Mouse (Mus musculus): Measurements from ENCODE around the gene Fbxl22.

Fbxl22 gene

DNA sequence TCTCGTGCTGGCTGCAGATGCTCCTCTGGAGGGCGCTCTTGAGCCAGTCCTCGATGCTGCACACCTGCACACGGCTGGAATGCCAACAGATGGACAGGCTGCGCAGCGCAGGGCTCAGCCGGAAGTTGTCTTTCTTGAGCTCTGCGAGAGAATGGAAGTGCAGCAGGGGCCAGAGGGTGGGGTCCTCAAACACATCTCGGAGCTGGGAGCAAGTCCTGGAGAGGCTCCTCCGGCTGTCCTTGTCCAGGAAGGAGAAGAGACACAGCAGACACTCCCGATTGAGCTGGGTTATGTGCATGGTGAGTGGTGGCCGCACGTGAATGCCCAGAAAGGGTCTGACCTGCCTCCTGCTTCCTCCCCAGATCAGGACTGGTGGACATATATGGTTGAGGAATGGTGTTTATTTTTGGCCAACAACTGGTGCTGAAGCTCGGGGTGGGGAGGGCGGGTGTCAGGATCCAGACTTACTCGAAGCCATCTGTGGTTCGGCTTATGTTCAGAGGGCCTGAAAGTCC, at the start of gene Fbxl22:
Gene Fbxl22, minus strand, starts transcription at position 338 of the 515 bp plus-strand sequence.
- peak; percentile 66 for DNase-seq

DNA sequence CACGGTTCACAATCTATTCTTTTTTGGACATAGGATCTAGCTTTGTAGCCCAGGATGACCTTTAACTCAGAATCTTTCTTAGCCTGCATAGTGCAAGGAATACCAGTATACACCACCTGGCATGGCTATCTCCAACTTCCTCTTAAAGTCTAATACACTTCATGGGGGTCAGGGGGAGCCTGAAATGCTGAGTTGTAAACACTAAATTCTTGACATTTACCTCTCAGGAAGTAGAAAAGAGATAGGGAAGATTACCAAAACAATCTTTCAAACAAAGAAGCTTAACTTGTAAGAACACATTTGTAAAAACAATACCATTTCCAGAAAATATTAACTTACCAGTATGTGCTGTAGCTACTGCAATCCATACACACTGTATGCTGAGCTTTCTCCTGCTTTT, 47.8 kb upstream of the Fbxl22 start:
- no peak for DNase-seq

DNA sequence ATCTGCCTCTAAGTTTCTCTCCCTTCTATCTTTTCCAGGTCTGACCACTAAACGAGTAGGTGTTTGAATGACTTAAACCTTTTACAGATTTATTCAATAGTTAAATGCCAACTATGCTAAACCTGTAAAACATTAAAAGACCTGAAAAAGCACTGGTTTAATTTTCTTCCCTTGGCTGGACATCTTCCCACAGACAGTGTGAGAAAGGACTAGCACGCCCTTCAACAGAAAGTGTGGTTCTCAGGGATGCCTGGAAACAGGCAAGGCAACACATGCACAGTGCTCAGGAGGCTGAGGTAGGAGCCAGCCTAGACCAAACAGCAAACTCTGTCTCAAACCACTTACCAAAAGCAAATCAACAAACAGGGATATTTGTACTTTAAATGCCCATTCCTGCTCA, 47.1 kb upstream of the Fbxl22 start:
- no peak for DNase-seq

DNA sequence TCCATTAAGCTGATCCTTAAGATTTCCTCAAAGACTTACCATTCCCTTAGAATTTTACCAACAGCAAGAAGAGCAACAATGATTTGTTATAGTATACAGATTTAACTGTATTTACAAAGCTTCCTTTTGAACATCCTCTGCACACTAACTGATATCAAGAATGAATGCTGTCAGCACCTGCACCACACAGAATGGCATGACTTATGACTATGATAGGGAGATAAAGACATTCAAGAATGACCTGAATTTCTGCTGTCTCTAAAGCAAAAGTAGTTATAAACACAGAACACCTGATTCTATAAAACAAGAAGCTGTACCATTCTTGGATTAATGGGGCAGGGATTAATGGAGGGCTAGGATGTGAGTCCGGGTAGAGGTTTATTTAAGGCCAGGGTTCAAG, 46.3 kb upstream of the Fbxl22 start:
- no peak for DNase-seq

DNA sequence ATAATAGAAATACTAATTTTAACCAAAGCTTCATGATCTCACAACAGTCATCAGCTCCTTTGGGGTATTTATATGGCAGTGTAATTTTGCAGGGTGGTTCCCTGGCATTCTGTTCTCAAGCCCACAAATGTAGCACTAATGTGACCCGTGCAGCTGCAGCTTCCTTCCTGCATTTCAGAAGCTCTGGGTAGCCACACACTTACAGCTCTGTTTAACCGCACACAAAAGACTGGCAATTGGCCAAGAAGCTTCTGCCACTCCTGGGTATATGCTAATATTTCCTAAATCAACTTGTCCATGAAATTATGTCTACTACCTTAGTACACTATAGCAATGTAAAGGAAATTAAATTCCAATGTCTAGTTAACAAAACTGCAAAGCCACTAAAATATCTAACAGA, 45.9 kb upstream of the Fbxl22 start:
- DNase-seq: no peak

DNA sequence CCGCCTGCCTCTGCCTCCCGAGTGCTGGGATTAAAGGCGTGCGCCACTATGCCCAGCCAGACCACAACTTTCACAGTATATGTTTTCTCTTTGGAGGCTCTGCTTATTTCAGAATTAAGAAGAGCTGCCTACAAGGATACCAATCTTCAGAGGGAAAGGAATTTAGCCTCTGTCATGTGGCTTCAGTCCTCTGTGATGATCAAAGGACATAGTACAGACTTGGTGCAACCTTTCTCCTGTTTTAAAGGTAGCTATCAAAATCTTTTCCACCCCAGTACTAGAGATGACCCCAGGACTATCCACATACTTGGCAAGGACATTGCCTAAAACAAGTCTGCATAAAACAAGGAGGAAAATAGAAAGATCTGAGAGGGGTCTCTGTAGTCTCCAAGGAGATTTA, 44.6 kb upstream of the Fbxl22 start:
- DNase-seq: no peak

DNA sequence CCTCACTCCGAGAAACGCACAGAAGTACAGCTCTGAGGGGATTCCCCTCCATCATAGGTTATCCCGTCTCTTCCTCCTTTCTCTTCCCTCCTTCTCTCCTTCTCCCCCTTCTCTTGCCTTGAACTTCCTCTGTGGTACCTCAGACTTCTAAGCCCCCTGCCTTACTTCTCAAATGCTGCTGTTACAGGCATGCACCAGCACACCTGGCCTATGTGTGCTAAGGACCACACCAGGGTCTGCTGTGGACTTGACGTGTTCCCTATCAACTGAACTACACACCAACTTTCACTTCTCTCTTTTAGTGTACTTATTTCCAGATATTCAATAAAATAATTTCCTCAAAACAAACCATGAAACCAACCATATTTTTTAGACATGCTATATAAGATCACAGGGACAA, 28.4 kb upstream of the Fbxl22 start:
- DNase-seq: no peak

DNA sequence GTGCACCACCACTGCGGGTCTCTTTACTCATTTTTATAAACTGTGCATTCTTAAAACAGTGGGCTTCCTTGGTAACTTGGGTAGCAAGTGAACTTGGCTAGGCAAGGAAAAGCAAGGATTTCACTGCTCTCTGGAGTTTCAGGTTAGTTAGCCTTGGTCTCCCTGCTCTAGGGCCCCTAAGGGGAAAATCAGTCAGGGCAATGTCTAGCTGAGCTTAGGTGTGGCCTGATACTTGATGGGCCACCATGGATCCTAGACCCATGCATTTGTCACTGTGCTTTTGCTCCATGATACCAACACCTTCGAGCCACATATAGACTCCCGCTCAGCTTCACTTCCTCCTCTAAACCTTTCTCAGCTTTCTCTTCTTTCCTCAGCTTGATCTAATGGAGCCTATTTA, 7.2 kb upstream of the Fbxl22 start:
- no peak for DNase-seq

DNA sequence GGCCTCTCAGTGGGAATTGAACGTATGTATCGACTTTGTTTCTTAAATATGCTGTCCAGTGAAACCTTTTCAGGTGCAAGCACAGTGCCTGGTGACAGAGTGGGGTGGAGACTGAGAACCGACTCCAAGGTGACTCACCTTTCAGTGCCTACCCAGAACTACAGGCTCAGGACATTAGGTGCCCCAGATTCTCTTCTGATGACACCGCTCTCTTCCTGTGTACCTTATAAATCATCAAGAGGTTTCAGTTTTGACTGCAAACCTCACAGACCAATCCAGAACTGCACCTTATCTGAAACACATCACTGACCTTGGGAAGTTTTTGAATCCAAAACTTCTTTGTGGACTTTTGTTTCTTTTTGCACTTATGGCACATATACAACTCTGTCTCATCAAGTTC, 5.9 kb upstream of the Fbxl22 start:
- DNase-seq: no peak

DNA sequence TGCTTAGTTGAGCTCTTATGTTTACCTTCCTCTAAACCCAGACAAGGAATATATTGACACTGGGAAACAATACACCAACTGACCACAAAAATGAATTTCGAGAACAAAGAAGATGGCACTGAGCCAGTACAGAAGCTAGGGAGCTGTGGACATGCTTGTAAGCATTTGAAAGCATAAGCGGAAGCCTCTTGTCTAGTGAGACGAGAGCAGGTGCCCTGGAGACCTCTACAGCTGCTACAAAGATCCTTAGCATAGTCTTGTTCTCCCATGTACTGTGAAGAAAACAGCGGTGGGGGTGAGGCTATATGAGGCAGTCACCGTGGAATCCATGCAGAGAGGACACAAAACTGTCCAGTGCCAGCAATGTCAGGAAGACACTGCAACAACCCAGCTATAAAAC, 4.5 kb upstream of the Fbxl22 start:
- DNase-seq: no peak

DNA sequence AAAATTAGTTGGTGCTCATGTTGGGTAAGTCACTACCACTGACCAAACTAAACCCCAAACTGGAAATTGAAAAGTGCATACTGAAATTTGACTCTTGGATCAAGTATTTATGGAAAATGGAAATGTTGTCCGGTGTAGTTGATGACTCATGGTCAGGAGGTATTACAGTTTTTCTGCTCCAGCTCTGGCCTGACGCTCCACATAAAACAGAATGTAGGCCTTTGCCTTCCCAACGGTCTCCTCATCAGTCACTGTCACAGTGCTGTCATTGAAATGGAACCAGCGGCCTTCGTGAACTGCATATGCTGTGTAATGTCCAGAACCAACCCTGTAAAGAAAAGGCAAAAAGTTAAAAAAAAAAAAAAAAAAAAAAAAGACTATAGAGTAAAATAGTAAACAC, 3.9 kb upstream of the Fbxl22 start:
- DNase-seq: no peak

DNA sequence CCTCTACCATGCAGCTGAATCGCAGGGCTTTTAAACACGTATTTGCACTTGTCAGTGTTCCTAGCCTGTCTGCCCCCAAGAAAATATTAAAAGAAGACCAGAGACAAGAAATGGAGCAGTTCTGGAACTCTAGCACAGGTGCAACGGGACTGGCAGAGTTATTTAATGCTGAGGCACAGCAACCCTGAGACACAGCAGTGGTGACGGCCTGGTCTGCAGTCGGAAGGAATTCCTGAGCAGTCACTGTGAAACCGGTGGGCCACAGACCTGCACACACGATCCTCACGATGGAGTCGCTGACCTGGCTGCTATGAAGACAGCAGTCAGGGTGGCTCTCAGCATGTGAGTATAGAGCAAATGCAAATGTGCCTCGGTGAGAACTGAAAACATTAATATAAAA, 3.4 kb upstream of the Fbxl22 start:
- no peak for DNase-seq

DNA sequence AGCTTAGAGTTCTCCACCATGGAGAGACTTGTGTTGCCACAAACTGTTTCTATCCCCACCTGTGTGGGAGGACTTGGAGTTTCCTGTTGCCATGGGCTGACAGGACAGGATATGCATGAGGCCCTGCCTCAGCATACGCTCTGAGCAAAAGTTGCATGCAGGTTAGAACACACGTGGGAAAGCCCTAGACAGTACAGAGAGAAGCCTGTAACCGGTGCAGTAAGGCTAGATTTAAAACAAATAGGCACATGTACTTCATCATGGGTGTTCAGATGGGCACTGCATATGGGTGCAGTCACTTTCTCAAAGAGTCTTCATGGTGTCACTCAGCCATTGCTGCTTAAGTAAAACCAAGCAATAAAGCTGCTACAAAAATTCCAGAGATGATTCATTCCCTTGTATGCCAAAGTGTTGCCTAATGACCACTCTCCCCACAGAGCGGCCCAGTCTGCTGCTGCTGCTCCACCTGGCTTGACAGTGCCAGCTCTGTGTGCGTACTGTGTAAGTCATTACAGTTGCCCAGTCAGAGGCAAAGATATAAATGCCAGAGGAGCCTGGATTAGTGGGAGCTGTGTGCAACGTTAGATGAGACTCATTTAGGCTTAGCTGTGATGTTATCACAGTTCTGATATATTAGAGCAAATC, 2.0 kb upstream of the Fbxl22 start:
- peak; percentile 53 for DNase-seq

DNA sequence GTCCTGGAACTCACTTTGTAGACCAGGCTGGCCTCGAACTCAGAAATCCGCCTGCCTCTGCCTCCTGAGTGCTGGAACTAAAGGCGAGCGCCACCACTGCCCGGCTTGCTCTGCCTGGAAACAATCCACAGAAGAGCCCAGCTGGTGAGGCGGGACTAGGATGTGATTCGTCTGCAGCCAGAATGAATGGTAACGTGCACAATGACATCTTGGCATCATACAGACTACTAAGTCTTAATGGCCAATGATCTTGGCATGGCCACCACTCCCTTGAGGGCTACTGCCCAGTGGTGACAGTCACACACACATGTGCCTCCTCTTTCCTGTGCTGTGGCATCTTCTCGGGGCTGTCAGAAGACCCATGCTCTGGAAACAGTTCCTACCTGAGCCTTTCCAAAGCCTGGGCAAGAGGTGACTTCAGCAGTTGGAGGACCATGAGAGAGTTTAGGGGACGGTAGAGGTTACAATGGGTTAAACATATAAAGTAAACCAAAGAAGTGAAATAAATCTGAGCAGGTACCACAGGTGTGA, 1.4 kb upstream of the Fbxl22 start:
- DNase-seq: no peak

DNA sequence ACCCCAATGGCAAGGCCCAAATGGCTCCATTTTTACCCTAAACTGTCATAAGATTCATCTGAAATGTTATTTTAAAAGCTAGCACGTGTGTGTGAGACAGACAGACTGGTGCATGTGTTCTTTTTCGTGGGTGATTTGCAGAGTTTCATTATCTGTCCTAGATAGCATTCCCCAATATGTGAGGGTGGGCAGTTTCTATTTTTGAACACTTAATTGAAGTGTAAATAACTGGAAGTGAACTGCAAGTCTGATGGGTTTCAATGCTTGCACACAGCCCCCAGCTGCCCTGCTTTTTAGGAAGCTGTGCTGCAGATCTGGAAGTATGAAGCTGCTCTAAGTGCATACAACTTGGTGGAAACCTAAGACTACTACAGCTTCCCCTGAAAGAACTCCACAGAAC, 722 bp upstream of the Fbxl22 start:
- DNase-seq: no peak

DNA sequence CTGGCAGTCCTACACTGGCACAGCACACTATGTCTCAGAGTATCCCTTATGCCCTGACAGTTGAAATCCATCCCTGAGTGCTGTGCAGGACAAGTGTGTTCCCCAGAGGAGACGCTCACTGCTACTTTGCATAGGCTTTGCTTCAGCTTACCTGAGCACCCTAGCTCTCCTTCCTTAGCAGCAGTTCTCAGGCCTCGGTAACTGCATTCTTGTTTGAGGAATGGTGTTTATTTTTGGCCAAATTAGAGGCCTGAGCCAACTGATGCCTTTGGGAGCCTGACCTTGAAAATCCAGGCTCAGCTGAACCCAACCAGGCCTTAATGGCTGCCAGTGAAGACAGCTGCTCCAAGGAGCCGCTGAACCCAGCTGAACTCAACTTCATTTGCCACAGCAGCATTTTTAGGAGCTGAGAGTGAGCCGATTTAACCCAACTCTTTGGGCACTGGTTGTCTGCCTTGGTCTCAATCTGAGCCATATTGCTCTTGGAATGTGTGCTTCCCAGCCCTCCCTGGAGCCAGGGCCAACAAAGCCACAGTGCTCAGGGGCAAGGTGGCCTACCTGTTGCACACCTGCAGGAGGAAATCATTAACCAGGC, 635 bp downstream of the Fbxl22 start:
- DNase-seq: no peak

DNA sequence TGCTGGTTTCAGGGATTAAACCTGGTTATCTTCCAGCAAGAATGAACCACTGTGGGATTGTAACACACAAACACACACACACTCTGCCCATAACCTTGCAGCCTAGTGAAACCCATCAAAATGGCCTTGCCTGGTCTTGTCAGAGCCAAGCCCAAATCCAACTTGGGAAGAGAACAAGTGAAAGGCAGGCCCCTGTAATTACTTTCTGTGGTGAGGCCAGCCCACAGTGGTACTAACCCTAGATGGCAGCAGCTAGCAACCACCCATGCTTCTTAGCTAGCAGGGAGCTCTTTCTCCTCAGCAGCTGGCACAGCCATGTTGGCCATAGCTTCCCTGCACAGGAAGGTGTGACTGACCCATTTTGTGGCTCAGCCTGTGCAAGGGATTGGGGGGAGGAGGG, 1.2 kb downstream of the Fbxl22 start:
- peak; percentile 28 for DNase-seq

DNA sequence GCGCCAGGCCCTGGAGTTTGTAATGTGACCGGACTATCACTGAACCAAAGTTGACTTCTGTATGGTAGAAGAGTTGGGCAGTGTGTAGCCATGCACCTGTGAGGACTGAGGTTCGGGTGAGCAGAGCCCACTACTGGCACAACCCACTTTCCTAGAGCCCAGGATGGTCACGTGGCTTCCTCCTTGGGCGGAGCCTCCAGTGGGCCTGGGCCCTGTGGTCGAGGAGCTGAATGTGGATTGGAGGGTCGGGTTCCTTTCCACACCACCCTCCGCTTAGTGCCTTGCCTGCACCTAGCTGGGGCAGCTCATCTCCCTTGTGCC, 2.1 kb downstream of the Fbxl22 start:
- DNase-seq: peak; percentile 72

DNA sequence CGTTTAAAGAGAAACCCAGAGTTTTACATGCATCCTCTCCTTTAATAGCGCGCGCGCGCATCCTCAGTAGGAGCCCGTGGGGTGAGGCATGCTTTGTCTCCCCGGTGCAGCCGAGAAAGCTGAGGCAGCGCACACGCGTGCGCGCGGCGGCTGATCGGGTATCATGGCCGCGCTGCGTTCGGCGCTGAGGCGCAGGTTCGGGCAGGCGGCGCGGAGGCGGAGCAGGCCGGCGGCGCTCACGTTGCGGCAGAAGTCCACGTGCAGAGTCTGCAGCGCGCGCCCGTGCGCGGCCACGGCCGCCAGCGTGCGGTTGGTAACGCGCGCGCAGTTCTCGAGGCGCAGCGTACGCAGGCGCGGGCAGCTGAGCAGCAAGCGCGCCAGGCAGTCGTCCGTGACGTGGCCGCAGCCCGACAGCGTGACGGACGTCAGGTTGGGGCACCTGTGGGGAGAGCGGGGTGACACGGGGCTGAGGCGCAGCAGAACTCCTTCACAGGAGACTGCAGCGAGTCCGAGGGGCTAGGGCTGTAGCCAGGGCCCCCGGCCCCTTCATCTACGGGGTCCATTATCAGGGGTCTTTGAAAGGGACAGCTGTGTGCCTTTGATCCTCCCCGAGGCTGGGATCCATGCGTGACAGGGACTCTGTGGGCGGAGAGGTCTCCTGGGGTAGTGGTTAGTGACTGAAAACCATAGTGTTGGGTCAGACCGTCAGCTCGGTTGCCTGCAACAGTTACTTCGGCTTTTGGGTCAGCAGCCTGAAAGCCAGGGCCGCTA, 2.6 kb downstream of the Fbxl22 start:
- DNase-seq: peak; percentile 95

DNA sequence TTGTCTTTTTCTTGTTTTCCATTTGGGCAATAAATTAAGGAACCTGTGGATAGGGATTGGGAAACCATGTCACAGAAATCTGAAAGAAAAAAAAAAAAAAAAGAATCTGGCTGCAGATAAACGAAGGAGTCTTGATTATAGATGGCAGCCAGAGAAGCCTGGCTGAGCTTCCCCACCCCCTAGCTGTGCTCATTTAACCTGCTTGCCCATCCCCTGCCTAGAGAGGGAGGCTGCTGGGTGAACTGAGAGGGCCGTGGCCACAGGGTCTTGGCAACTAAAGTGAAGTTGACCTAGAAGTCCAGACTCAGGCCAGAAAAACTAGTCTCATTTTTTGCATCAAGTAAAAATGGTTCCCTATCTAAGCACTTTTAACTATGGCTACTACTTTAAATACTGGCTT, 3.4 kb downstream of the Fbxl22 start:
- peak; percentile 44 for DNase-seq

DNA sequence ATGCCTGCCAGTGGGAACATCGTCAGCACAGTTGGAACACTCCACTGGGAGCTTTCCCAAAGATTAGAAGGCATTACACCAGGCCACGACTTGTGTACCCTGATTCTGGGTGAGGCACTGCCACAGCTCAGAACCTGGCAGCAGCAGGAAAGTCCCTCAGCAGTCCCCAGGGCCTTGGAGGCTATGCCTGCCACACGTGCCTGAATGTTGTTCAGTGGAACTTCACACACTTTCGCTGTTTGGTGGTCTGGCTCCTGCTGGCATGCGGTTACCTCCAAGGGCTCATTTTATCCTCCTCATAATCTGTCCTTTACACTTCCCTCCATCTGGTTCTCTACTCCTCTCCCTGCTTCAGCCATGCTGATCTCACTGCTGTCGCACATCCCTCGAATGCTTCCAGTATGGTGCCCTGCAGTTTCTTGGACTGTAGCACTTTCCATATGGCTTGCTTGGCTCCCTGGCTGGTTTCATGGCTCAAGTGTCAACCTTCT, 4.0 kb downstream of the Fbxl22 start:
- peak; percentile 66 for DNase-seq

DNA sequence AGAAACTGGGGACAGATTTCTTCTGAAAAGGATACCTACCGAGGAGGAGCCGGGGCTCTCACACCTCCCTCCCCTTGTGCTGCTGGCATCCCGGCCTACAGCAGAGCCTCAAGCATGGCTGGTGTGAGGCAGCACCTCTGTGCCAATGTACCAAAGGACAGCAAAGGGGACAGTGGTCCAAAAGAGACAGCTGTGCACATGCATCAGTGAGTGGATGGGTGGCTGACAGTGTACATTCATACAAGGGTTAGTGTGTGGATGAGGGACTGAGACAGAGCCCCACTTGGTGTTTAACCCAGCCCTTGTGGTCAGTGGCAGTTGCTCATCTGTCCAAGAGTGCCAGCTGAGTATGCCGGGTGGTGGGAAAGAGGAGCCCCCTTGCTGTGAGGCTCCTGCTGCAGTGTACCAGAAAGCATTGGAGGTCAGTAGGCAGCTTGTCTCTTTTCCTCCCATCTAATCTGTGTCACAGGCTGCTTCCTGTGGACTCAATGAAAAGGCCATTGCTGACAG, 5.4 kb downstream of the Fbxl22 start:
- DNase-seq: no peak

DNA sequence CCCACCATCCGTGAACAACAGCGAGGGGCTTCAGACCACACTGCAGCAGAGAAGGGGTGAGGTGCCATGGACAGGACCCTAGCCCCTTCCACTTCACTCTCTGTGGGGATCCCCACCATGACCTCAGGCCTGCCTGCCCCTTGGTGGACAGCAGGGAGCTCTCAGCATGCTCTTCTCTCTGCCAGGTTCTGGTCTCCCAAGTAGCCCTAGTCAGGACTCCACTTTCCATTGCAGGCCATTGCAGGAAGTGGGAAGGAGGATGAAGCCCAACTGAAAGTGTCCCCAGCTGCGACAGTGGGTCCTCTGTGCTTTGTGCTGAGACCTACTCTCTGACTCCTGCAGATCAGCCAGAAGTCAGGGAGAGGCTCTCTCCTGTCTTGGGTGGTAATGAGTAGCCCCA, 6.7 kb downstream of the Fbxl22 start:
- DNase-seq: no peak

DNA sequence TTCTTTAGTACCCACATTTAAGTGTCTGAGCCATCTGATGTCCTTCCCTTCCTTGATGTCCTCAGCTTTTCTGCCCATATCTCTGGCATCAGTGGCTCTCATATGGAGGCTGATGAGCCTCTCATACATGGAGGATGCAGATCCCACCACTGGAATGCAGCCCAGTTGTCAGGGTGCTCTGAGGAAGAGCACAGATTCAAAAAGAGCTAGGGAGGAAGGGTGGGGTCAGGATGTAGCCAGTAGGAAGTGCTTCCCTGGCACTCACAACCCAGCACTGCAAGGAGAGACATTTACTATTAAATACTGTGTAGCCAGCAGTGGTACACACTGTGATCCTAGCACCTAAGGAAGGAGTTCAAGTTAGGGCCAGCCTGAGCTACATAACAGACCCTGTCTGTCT, 8.0 kb downstream of the Fbxl22 start:
- DNase-seq: no peak

All from cerebellum, adult 11 months (tissue).